Mouse (Mus musculus) testis, adult 2 months (tissue): ENCODE results near the gene Fscn2.

Experiments
- CTCF ChIP-seq: fragments of 200-500 bp; IDR thresholded peaks from 2 replicates; pipeline ENCODE4 v1.5.1; 2012; ENCODE audit warnings: low read depth, mild to moderate bottlenecking, inconsistent platforms, low read length, moderate library complexity; ENCODE audit not compliant: control insufficient read depth, insufficient read depth, insufficient replicate concordance
- POLR2A ChIP-seq: fragments of 200-500 bp; IDR thresholded peaks from 2 replicates; pipeline ENCODE4 v1.6.1; 2012; ENCODE audit warnings: low read depth, mild to moderate bottlenecking, inconsistent platforms, low read length, moderate library complexity; ENCODE audit not compliant: control insufficient read depth

- TF ChIP-seq CTCF (no peak), POLR2A (no peak)
Observed at GRCm38 (mm10) chr11:120377337-120377736, 16.0 kb downstream of the Fscn2 start.
